Mouse (Mus musculus): ENCODE results near the gene Slc35a2.

DNA sequence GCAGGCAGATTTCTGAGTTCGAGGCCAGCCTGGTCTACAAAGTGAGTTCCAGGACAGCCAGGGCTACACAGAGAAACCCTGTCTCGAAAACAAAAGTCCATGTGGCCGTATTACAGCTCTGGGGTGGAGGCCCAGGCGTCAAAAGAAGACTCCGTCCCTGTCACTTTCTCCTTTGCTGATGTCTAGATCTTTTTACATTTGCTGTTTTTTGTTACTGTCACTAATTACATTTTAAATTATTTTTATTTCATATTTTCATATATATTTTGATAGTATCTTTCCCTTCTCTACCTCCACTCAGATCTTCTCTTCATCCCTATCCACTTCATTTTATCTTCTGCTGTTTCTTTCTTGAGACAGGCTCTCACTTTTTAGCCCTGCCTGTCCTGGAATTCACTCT, 23.9 kb downstream of the Slc35a2 start, which contains the start of gene Gm10491:
- TF ChIP-seq CTCF (IDR thresholded peaks at IDR 0.05; ENCODE audit: insufficient read depth, low read depth, low read length) = no peak
- TF ChIP-seq POLR2A (IDR thresholded peaks at IDR 0.05; ENCODE audit: insufficient read depth, low read depth, low read length) = no peak

Data from olfactory bulb, adult 2 months (tissue).